Mouse (Mus musculus): Measurements from ENCODE around the gene Hlcs.

GRCm38 (mm10) chr16:94250136-94250535 lies 63.2 kb downstream of the Hlcs start:
- TF ChIP-seq CTCF (IDR thresholded peaks at IDR 0.05; ENCODE audit: borderline replicate concordance, extremely low read depth, insufficient read depth, insufficient read length): no peak
- no peak for TF ChIP-seq POLR2A (IDR thresholded peaks at IDR 0.05; ENCODE audit: borderline replicate concordance, extremely low read depth, insufficient read depth, insufficient read length, poor library complexity, severe bottlenecking)
